Mouse (Mus musculus) neural tube, embryonic 14.5 days (tissue): ENCODE measurements around the gene Spdl1. TPM values are rescaled to one million over a fixed set of nuclear protein-coding genes. Genes with fewer than 3 reads are reported as not detected.
A peak's percentile ranks its signal among the peaks of the same experiment; 100 is the strongest.

Experiments
- ATAC-seq: fragments of 200-750 bp; cut with Nextera tagmentation; 2 replicates; pipeline ENCODE4 v1.8.0; 2017; ENCODE audit warnings: low read depth, mild to moderate bottlenecking, moderate TSS enrichment, moderate library complexity
- H3K27ac ChIP-seq: fragments of 300-500 bp; sonication (generic); 2 replicates; pipeline ENCODE4 v1.5.1; 2014; ENCODE audit warnings: low read depth, mild to moderate bottlenecking, control low read depth, low read length, moderate library complexity, mixed read lengths
- H3K27me3 ChIP-seq: fragments of 300-500 bp; sonication (generic); 2 replicates; pipeline ENCODE4 v1.6.1; 2014; ENCODE audit warnings: low read length; ENCODE audit not compliant: control insufficient read depth, insufficient read depth
- H3K36me3 ChIP-seq: fragments of 300-500 bp; sonication (generic); 2 replicates; pipeline ENCODE4 v1.6.1; 2014; ENCODE audit warnings: low read length, mixed read lengths; ENCODE audit not compliant: control insufficient read depth, insufficient read depth
- H3K4me1 ChIP-seq: fragments of 300-500 bp; sonication (generic); 2 replicates; pipeline ENCODE4 v1.6.1; 2014; ENCODE audit warnings: low read length; ENCODE audit not compliant: control insufficient read depth, insufficient read depth
- H3K4me2 ChIP-seq: fragments of 300-500 bp; sonication (generic); 2 replicates; pipeline ENCODE4 v1.6.1; 2014; ENCODE audit warnings: mild to moderate bottlenecking, low read depth, low read length, control low read depth
- H3K4me3 ChIP-seq: fragments of 300-500 bp; sonication (generic); 2 replicates; pipeline ENCODE4 v1.5.1; 2014; ENCODE audit warnings: low read depth, low read length, control low read depth, mixed read lengths
- H3K9ac ChIP-seq: fragments of 300-500 bp; sonication (generic); replicated peaks from 2 replicates; pipeline ENCODE4 v1.6.1; 2014; ENCODE audit warnings: low read depth, mild to moderate bottlenecking, control low read depth, low read length, mixed read lengths
- H3K9me3 ChIP-seq: fragments of 300-500 bp; sonication (generic); 2 replicates; pipeline ENCODE4 v1.6.1; 2016; ENCODE audit warnings: low read length; ENCODE audit not compliant: control insufficient read depth
- WGBS: fragments of 180-500 bp; shearing (Covaris S2); extraction: QIAGEN DNeasy Blood & Tissue Kit; methylation state at CpG from one replicate; pipeline ENCODE4 v1.1.7; 2014; 5-methylcytosine and 5-hydroxymethylcytosine counted together
- polyA plus RNA-seq: library from polyadenylated mRNA; unstranded; fragments of >200 nt; fragmentation: Nextera tagmentation; extraction: Ambion mirVana; gene quantifications from 2 replicates; pipeline ENCODE4 v1.2.1, GENCODE M21; 2014

Gene Spdl1
- polyA plus RNA-seq, 1 experiment from 2014 or later: 1.4 TPM

- no peak overlapping the region for H3K4me3 ChIP-seq
- no peaks in the 10 kb centered on the region for H3K4me1 ChIP-seq
- no peaks in the 10 kb centered on the region for H3K36me3 ChIP-seq
- H3K27ac ChIP-seq: no peak overlapping the region
- no peaks in the 10 kb centered on the region for H3K27me3 ChIP-seq
- H3K4me2 ChIP-seq: no peak overlapping the region
- no peaks in the 10 kb centered on the region for H3K9me3 ChIP-seq
- no peak for ATAC-seq
- 90% methylated on average over 14 of the region's 14 CpGs for WGBS
- H3K9ac ChIP-seq: no peak overlapping the region
Observed at GRCm38 (mm10) chr11:34865181-34865580, 31.7 kb upstream of the Spdl1 start.

GRCm38 (mm10) chr11:34856652-34857051 lies 23.2 kb upstream of the Spdl1 start:
- H3K36me3 ChIP-seq: no peaks in the 10 kb centered on the region
- WGBS: 54% methylated on average over 3 of the region's 3 CpGs

GRCm38 (mm10) chr11:34846268-34846652 lies 12.8 kb upstream of the Spdl1 start:
- Histone ChIP-seq H3K4me3 (no peak overlapping the region), H3K9ac (no peak overlapping the region), H3K27ac (no peak overlapping the region), H3K4me2 (no peak overlapping the region), H3K9me3 (no peaks in the 10 kb centered on the region), H3K4me1 (no peaks in the 10 kb centered on the region), H3K27me3 (no peaks in the 10 kb centered on the region), H3K36me3 (no peaks in the 10 kb centered on the region)
- ATAC-seq: no peak
- WGBS: 89% methylated on average over 5 of the region's 5 CpGs

More at GRCm38 (mm10) chr11:34856652-34857051, 23.2 kb upstream of the Spdl1 start:
- no peak for ATAC-seq
- Histone ChIP-seq H3K4me2 (no peak overlapping the region), H3K4me3 (no peak overlapping the region), H3K27me3 (no peaks in the 10 kb centered on the region), H3K9me3 (no peaks in the 10 kb centered on the region), H3K9ac (no peak overlapping the region), H3K4me1 (no peaks in the 10 kb centered on the region), H3K27ac (no peak overlapping the region)

- WGBS: 77% methylated on average over 22 of the region's 22 CpGs
- Histone ChIP-seq H3K36me3 (no peaks in the 10 kb centered on the region), H3K9ac (no peak overlapping the region), H3K4me3 (no peak overlapping the region), H3K4me1 (no peaks in the 10 kb centered on the region), H3K4me2 (no peak overlapping the region), H3K9me3 (no peaks in the 10 kb centered on the region), H3K27ac (no peak overlapping the region), H3K27me3 (no peaks in the 10 kb centered on the region)
- ATAC-seq: no peak
Observed at GRCm38 (mm10) chr11:34845567-34846267, 12.3 kb upstream of the Spdl1 start.

- no peak overlapping the region for H3K4me3 ChIP-seq
- H3K27ac ChIP-seq: no peak overlapping the region
- no peak for ATAC-seq
- no peak overlapping the region for H3K4me2 ChIP-seq
- no peak overlapping the region for H3K9ac ChIP-seq
- no peaks in the 10 kb centered on the region for H3K27me3 ChIP-seq
- H3K9me3 ChIP-seq: no peaks in the 10 kb centered on the region
- H3K4me1 ChIP-seq: no peaks in the 10 kb centered on the region
- 36% methylated on average over 5 of the region's 5 CpGs for WGBS
- no peaks in the 10 kb centered on the region for H3K36me3 ChIP-seq
Observed at GRCm38 (mm10) chr11:34843517-34843916, 10.1 kb upstream of the Spdl1 start.

- Histone ChIP-seq H3K4me2 (no peak overlapping the region), H3K27ac (no peak overlapping the region), H3K9me3 (no peaks in the 10 kb centered on the region), H3K4me1 (no peaks in the 10 kb centered on the region), H3K4me3 (no peak overlapping the region), H3K36me3 (no peaks in the 10 kb centered on the region), H3K27me3 (no peaks in the 10 kb centered on the region), H3K9ac (no peak overlapping the region)
- ATAC-seq: no peak
- WGBS: 48% methylated on average over 5 of the region's 5 CpGs
Observed at GRCm38 (mm10) chr11:34840283-34840682, 6.8 kb upstream of the Spdl1 start.

- no peak for ATAC-seq
- Histone ChIP-seq H3K9me3 (no peaks in the 10 kb centered on the region), H3K27me3 (no peaks in the 10 kb centered on the region), H3K27ac (no peak overlapping the region), H3K9ac (no peak overlapping the region), H3K4me1 (peaks cover 5% of the 10 kb centered on the region), H3K36me3 (no peaks in the 10 kb centered on the region), H3K4me2 (no peak overlapping the region), H3K4me3 (no peak overlapping the region)
- 64% methylated on average over 4 of the region's 4 CpGs for WGBS
Observed at GRCm38 (mm10) chr11:34839051-34839450, 5.6 kb upstream of the Spdl1 start.

GRCm38 (mm10) chr11:34836272-34836671 lies 2.8 kb upstream of the Spdl1 start:
- no peaks in the 10 kb centered on the region for H3K9me3 ChIP-seq
- 57% methylated on average over 2 of the region's 2 CpGs for WGBS
- H3K9ac ChIP-seq: no peak overlapping the region
- no peak for ATAC-seq
- H3K36me3 ChIP-seq: no peaks in the 10 kb centered on the region
- H3K27me3 ChIP-seq: no peaks in the 10 kb centered on the region
- no peak overlapping the region for H3K4me3 ChIP-seq
- peaks cover 10% of the 10 kb centered on the region for H3K4me1 ChIP-seq
- H3K27ac ChIP-seq: no peak overlapping the region
- H3K4me2 ChIP-seq: no peak overlapping the region

GRCm38 (mm10) chr11:34832678-34833077 lies 763 bp downstream of the Spdl1 start:
- peak overlapping the region; percentile 84 for H3K4me2 ChIP-seq
- peak overlapping the region; percentile 52 for H3K4me3 ChIP-seq
- no peaks in the 10 kb centered on the region for H3K9me3 ChIP-seq
- no peaks in the 10 kb centered on the region for H3K27me3 ChIP-seq
- no peaks in the 10 kb centered on the region for H3K36me3 ChIP-seq
- H3K27ac ChIP-seq: no peak overlapping the region
- H3K9ac ChIP-seq: peak overlapping the region; percentile 44; the same call in 1 of the 2 replicates
- H3K4me1 ChIP-seq: peaks cover 10% of the 10 kb centered on the region
- ATAC-seq: no peak
- WGBS: 6% methylated on average over 4 of the region's 5 CpGs
